Mouse (Mus musculus): ENCODE measurements around the gene Fam166b. TPM values are rescaled to one million over a fixed set of nuclear protein-coding genes. Genes with fewer than 3 reads are reported as not detected.
A peak's percentile ranks its signal among the peaks of the same experiment; 100 is the strongest.

Gene Fam166b
- total RNA-seq, 2 experiments from 2014 or later = 0.62 TPM; not detected in 1

- no peak for DNase-seq
- intact Hi-C loops (cut with DNase I) = loop anchor here (1.0 to 2.0 kb wide), 2 partner anchors 9 to 23 kb away; no protein-coding TSS in a partner anchor
These were observed 45.5 kb downstream of the Fam166b start for GRCm38 (mm10) chr4:43383246-43384082.

- intact Hi-C loops (cut with DNase I) = loop anchor here (2.0 kb wide), 1 partner anchor 24 kb away; no protein-coding TSS in a partner anchor
- peak in 1 of 2 experiments; percentile 40 for DNase-seq
These were observed 46.5 kb downstream of the Fam166b start for GRCm38 (mm10) chr4:43382155-43383020.

GRCm38 (mm10) chr4:43381408-43382154 lies 47.4 kb downstream of the Fam166b start, which contains the start of gene Rusc2:
Gene Rusc2, plus strand, starts transcription at chr4:43381979.
- intact Hi-C loops (cut with DNase I) = loop anchor here (1.0 to 2.0 kb wide), 2 partner anchors 25 to 39 kb away; no protein-coding TSS in a partner anchor

GRCm38 (mm10) chr4:43380951-43381350 lies 48.0 kb downstream of the Fam166b start:
- intact Hi-C loops (cut with DNase I) = loop anchor here (1.0 kb wide), 1 partner anchor 39 kb away; no protein-coding TSS in a partner anchor

More at GRCm38 (mm10) chr4:43381408-43382154, 47.4 kb downstream of the Fam166b start, which contains the start of gene Rusc2:
- DNase-seq = peak; percentile 93 to 95

GRCm38 (mm10) chr4:43379601-43380000 lies 49.3 kb downstream of the Fam166b start:
- DNase-seq = no peak
- intact Hi-C loops (cut with DNase I) = loop anchor here (2.0 kb wide), 1 partner anchor 111 kb away; no protein-coding TSS in a partner anchor

More at GRCm38 (mm10) chr4:43380951-43381350, 48.0 kb downstream of the Fam166b start:
- no peak for DNase-seq

Other genes starting within 250 kb of the Fam166b start
- gene Atp8b5, start 162.0 kb downstream of the Fam166b start, total RNA-seq (2021) = under 1 TPM in 1 of 2 experiments, not detected in 1; 0.17 TPM
- 10 to 100 TPM; 42.9 to 61.4 TPM for gene Rusc2, start 47.2 kb downstream of the Fam166b start, total RNA-seq (2021)
- gene Tesk1, start 12.8 kb upstream of the Fam166b start, total RNA-seq (2021) = 10 to 100 TPM; 42.3 to 42.6 TPM
- gene Cd72, start 25.5 kb upstream of the Fam166b start, total RNA-seq (2021) = under 1 TPM; 0.45 to 0.60 TPM
- gene Sit1, start 54.6 kb upstream of the Fam166b start, total RNA-seq (2021) = under 1 TPM in 1 of 2 experiments, not detected in 1; 0.38 TPM
- gene Ccdc107, start 63.8 kb upstream of the Fam166b start, total RNA-seq (2021) = 10 to 100 TPM; 26.1 to 27.3 TPM
- gene Arhgef39, start 70.6 kb upstream of the Fam166b start, total RNA-seq (2021) = 1 to 10 TPM; 4.0 to 5.2 TPM
- gene Car9, start 77.8 kb upstream of the Fam166b start, total RNA-seq (2021) = under 1 TPM; 0.30 to 0.79 TPM
- gene Tpm2, start 94.6 kb upstream of the Fam166b start, total RNA-seq (2021) = 10 to 100 TPM; 55.5 to 57.3 TPM
- 10 to 100 TPM; 57.2 to 61.8 TPM for gene Creb3, start 133.2 kb upstream of the Fam166b start, total RNA-seq (2021)
- 100 to 1,000 TPM; 147 to 167 TPM for gene Tln1, start 133.6 kb upstream of the Fam166b start, total RNA-seq (2021)
- gene Rgp1, start 149.6 kb upstream of the Fam166b start, total RNA-seq (2021) = 10 to 100 TPM; 42.1 to 45.5 TPM
- 10 to 100 TPM; 15.4 to 15.6 TPM for gene Gba2, start 149.7 kb upstream of the Fam166b start, total RNA-seq (2021)
- gene Msmp, start 155.4 kb upstream of the Fam166b start, total RNA-seq (2021) = under 1 TPM; 0.36 to 0.37 TPM
- gene Npr2, start 202.8 kb upstream of the Fam166b start, total RNA-seq (2021) = 10 to 100 TPM; 42.9 to 45.1 TPM
- under 1 TPM; 0.19 to 0.52 TPM for gene Spag8, start 224.5 kb upstream of the Fam166b start, total RNA-seq (2021)
- gene Hint2, start 227.3 kb upstream of the Fam166b start, total RNA-seq (2021) = 100 to 1,000 TPM; 110 to 112 TPM
- 10 to 100 TPM; 15.0 to 15.2 TPM for gene Tmem8b, start 239.8 kb upstream of the Fam166b start, total RNA-seq (2021)
- under 1 TPM; 0.25 to 0.26 TPM for gene Fam221b, start 240.0 kb upstream of the Fam166b start, total RNA-seq (2021)